Mouse (Mus musculus) C2C12 (cell line): ENCODE data around the gene Icam2.

Source experiments
- CEBPB ChIP-seq: IDR thresholded peaks from one replicate; pipeline ENCODE4 v1.6.1; 2011; ENCODE audit warnings: low read depth, mild to moderate bottlenecking, control low read depth, moderate library complexity
- CTCF ChIP-seq: IDR thresholded peaks from one replicate; pipeline ENCODE4 v1.5.1; 2011; ENCODE audit not compliant: control insufficient read depth, insufficient read depth, insufficient read length
- MAX ChIP-seq: IDR thresholded peaks from one replicate; pipeline ENCODE4 v1.6.1; 2011; ENCODE audit warnings: mild to moderate bottlenecking, control low read depth
- MYOG ChIP-seq: IDR thresholded peaks from one replicate; pipeline ENCODE4 v1.6.1; 2011; ENCODE audit not compliant: control insufficient read depth, insufficient read length; ENCODE audit errors: extremely low read depth
- USF1 ChIP-seq: IDR thresholded peaks from one replicate; pipeline ENCODE4 v1.6.1; 2011; ENCODE audit warnings: low read depth, mild to moderate bottlenecking, control low read depth, moderate library complexity

DNA sequence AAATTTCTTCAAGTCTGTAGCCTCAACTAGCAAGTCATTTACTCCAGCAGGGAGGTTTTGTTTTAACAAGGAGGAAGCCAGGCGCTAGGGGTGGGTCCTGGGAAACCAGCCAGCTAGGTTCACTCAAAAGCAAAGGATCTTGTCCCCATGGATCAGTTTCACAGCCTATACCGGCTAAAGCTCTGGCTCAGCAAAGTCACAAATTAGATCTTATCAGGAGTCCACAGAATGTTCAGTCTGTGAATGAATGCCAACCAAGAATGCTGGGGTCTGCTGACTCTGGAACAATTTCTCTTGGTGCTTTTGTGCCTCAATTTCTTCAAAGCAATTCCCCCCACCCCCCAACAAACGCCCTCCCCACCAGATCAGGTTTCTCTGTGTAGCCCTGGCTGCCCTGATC, 1.7 kb upstream of the Icam2 start:
- TF ChIP-seq CTCF = no peak
- TF ChIP-seq USF1 = no peak
- TF ChIP-seq MAX = no peak
- no peak for TF ChIP-seq MYOG
- no peak for TF ChIP-seq CEBPB
